ENCODE assay signal across 7 mouse cellular contexts in genomic region chr10:81704531-81705301, GRCm38 (mm10). TPM values are rescaled to one million over a fixed set of nuclear protein-coding genes. Genes with fewer than 3 reads are reported as not detected.
DNase-seq lines count a peak whose midpoint lies in the region; ATAC-seq and TF ChIP-seq lines count a peak whose summit lies in the region.
"Not testable (repeated sequence)": the region's sequence is repeated elsewhere in the genome, so short reads cannot be mapped to it uniquely, and the experiment has no call there.

Zfp433 (plus strand) TSS chr10:81704825.

- not testable (repeated sequence) for H3K36me3 ChIP-seq in embryonic facial prominence, embryonic 12.5 days; forebrain, embryonic 16.5 days (ENCODE audit: control insufficient read depth, insufficient read depth); hindbrain, embryonic 10.5 days; kidney, embryonic 14.5 days (ENCODE audit: control insufficient read depth, insufficient read depth, low read length); limb, embryonic 13.5 days; lung, postnatal 0 days (ENCODE audit: insufficient read depth, low read length); myocyte (ENCODE audit: control insufficient read depth, insufficient read depth)

- not testable (repeated sequence) for H3K4me1 ChIP-seq in embryonic facial prominence, embryonic 12.5 days; forebrain, embryonic 16.5 days (replicated peaks; ENCODE audit: control insufficient read depth, insufficient read depth, low read length); hindbrain, embryonic 10.5 days (replicated peaks); kidney, embryonic 14.5 days (ENCODE audit: control insufficient read depth, insufficient read depth, low read length); limb, embryonic 13.5 days; lung, postnatal 0 days (ENCODE audit: insufficient read depth, low read depth, low read length)

- not testable (repeated sequence) for H3K9me3 ChIP-seq in embryonic facial prominence, embryonic 12.5 days; forebrain, embryonic 16.5 days (ENCODE audit: control insufficient read depth, low read length); hindbrain, embryonic 10.5 days; kidney, embryonic 14.5 days (ENCODE audit: control insufficient read depth, low read length); limb, embryonic 13.5 days; lung, postnatal 0 days (ENCODE audit: low read length)

- WGBS in embryonic facial prominence, embryonic 12.5 days, result no CpG with 5 or more reads among the region's 46 CpGs
- WGBS in forebrain, embryonic 16.5 days, result no CpG with 5 or more reads among the region's 46 CpGs
- WGBS in hindbrain, embryonic 10.5 days, result no CpG with 5 or more reads among the region's 46 CpGs
- no CpG with 5 or more reads among the region's 46 CpGs for WGBS in kidney, embryonic 14.5 days
- no CpG with 5 or more reads among the region's 46 CpGs for WGBS in limb, embryonic 13.5 days
- WGBS in lung, postnatal 0 days, result no CpG with 5 or more reads among the region's 46 CpGs

- H3K27ac ChIP-seq in embryonic facial prominence, embryonic 12.5 days; forebrain, embryonic 16.5 days (ENCODE audit: low read length); hindbrain, embryonic 10.5 days; kidney, embryonic 14.5 days (ENCODE audit: low read depth, low read length); limb, embryonic 13.5 days; lung, postnatal 0 days (ENCODE audit: low read length): not testable (repeated sequence)

- not testable (repeated sequence) for H3K4me2 ChIP-seq in embryonic facial prominence, embryonic 12.5 days (replicated peaks); forebrain, embryonic 16.5 days (ENCODE audit: low read length); kidney, embryonic 14.5 days (replicated peaks; ENCODE audit: low read depth, low read length); limb, embryonic 13.5 days (replicated peaks); lung, postnatal 0 days (replicated peaks; ENCODE audit: low read depth, low read length)
- peak within 1 kb of the TSS; percentile 42 for H3K4me2 ChIP-seq in myocyte (ENCODE audit: low read depth)

- TF ChIP-seq CTCF in lung, postnatal 0 days (IDR thresholded peaks at IDR 0.05), result not testable (repeated sequence)

- not testable (repeated sequence) for TF ChIP-seq POLR2A in myocyte (IDR thresholded peaks at IDR 0.05; ENCODE audit: insufficient read length, low read depth)

- DNase-seq in hindbrain, embryonic 10.5 days (ENCODE audit: low spot score); lung, postnatal 0 days (ENCODE audit: low spot score): not testable (repeated sequence)

- ATAC-seq in embryonic facial prominence, embryonic 12.5 days (ENCODE audit: insufficient number of reproducible peaks, insufficient read depth, low FRiP score, low TSS enrichment), result peak; percentile 99
- ATAC-seq in forebrain, embryonic 16.5 days, result peak; percentile 100
- ATAC-seq in kidney, embryonic 14.5 days (ENCODE audit: low FRiP score, low TSS enrichment), result peak; percentile 100
- ATAC-seq in limb, embryonic 13.5 days (ENCODE audit: low FRiP score, low read depth), result peak; percentile 99
- peak; percentile 99 for ATAC-seq in lung, postnatal 0 days

- H3K9ac ChIP-seq in embryonic facial prominence, embryonic 12.5 days; forebrain, embryonic 16.5 days (replicated peaks; ENCODE audit: low read depth, low read length); kidney, embryonic 14.5 days (ENCODE audit: low read depth, low read length); limb, embryonic 13.5 days; lung, postnatal 0 days (replicated peaks; ENCODE audit: low read depth): not testable (repeated sequence)

- not testable (repeated sequence) for H3K27me3 ChIP-seq in embryonic facial prominence, embryonic 12.5 days; forebrain, embryonic 16.5 days (replicated peaks; ENCODE audit: control insufficient read depth, insufficient read depth, low read length); hindbrain, embryonic 10.5 days (ENCODE audit: insufficient read depth, poor library complexity, severe bottlenecking); kidney, embryonic 14.5 days (ENCODE audit: control insufficient read depth, insufficient read depth, low read length); limb, embryonic 13.5 days; lung, postnatal 0 days (replicated peaks; ENCODE audit: insufficient read depth, low read length); myocyte (ENCODE audit: control insufficient read depth, insufficient read depth, insufficient read length)

- not testable (repeated sequence) for H3K4me3 ChIP-seq in embryonic facial prominence, embryonic 12.5 days; forebrain, embryonic 16.5 days (replicated peaks; ENCODE audit: low read length); hindbrain, embryonic 10.5 days; kidney, embryonic 14.5 days (ENCODE audit: low read length); limb, embryonic 13.5 days; lung, postnatal 0 days (ENCODE audit: low read depth, low read length); myocyte

- H3K79me2 ChIP-seq in myocyte (ENCODE audit: control insufficient read depth, insufficient read depth), result not testable (repeated sequence)

- not testable (repeated sequence) for H3ac ChIP-seq in myocyte (ENCODE audit: control insufficient read depth, insufficient read length)

- TF ChIP-seq EP300 in lung, postnatal 0 days (IDR thresholded peaks at IDR 0.05), result not testable (repeated sequence)

RNA-seq across cellular contexts. Expression of gene Zfp433, which starts in this region (rescaled TPM):
- 16.5 and 17.9 TPM in 2 replicates for polyA plus RNA-seq in embryonic facial prominence, embryonic 12.5 days (2016; fragmentation: Nextera tagmentation; extraction: Ambion mirVana)
- 20.4 and 25.1 TPM in 2 replicates for polyA plus RNA-seq in forebrain, embryonic 16.5 days (2015; fragmentation: Nextera tagmentation; extraction: Ambion mirVana)
- 18.0 and 19.8 TPM in 2 replicates for polyA plus RNA-seq in hindbrain, embryonic 10.5 days (2016; fragmentation: Nextera tagmentation; extraction: Ambion mirVana)
- 18.9 and 19.8 TPM in 2 replicates for polyA plus RNA-seq in kidney, embryonic 14.5 days (2014; fragmentation: Nextera tagmentation; extraction: Ambion mirVana)
- polyA plus RNA-seq in limb, embryonic 13.5 days (2015; fragmentation: Nextera tagmentation; extraction: Ambion mirVana), result 15.2 and 16.1 TPM in 2 replicates
- polyA plus RNA-seq in lung, postnatal 0 days (2015; fragmentation: Nextera tagmentation; extraction: Ambion mirVana), result 10.1 and 12.5 TPM in 2 replicates
- polyA plus RNA-seq in myocyte (2012; fragmentation: generic; extraction: Trizol), result 1.1 TPM
